Mouse (Mus musculus): ENCODE measurements around the gene Adcy6. TPM values are rescaled to one million over a fixed set of nuclear protein-coding genes. Genes with fewer than 3 reads are reported as not detected.

Gene Adcy6
- polyA plus RNA-seq, 1 experiment from 2014 or later, result 6.2 TPM

DNA sequence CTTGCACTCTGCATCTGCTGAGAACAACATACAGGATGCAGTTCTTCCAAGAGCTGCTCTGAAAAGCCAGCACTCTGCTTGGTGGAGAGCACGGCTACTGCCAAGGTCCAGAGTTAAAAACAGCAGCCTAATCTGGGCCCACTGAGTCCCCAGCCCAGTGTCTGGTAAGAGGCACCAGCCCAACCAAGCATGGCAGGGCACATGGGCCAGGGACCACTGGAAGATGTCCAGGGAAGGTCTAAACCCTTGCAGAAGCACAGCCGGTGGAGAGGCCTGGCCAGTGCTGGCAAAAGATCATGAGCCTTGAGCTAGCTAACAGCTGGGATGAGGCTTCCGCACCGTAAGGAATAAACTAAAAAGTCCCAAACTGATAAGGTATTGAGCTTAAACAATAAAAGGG is 54.0 kb downstream of the Adcy6 start:
- Histone ChIP-seq H3K9me3 (replicated peaks) (no peaks in the 10 kb centered on the region), H3K4me3 (replicated peaks) (no peak overlapping the region), H3K9ac (no peak overlapping the region), H3K36me3 (peaks cover 89% of the 10 kb centered on the region), H3K27me3 (no peaks in the 10 kb centered on the region), H3K4me1 (replicated peaks) (no peaks in the 10 kb centered on the region), H3K4me2 (no peak overlapping the region), H3K27ac (no peak overlapping the region)
- 91% methylated on average over 4 of the region's 4 CpGs for WGBS (ENCODE audit: insufficient replicate concordance)
- ATAC-seq (ENCODE audit: low read depth) (no peak), DNase-seq (no peak)

DNA sequence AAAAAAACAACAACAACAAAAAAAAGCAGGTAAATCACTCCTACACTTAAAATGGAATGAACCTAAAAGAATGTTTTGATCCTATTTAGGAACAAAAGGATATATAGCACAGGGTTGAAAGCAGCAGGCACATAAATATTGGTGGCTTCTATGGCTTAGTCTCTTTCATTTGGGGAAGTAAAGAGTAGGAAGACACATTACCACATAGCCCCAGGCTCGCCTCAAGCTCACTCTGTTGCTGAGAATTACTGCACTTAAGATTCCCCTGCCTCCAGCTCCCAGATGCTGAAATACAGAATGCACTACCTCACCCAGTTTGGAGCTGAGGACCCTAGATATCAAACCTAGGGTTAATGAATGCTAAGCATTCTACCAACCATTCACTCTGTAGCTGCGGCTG is 57.1 kb downstream of the Adcy6 start:
- H3K27ac ChIP-seq, result no peak overlapping the region
- no peak overlapping the region for H3K9ac ChIP-seq
- peaks cover 91% of the 10 kb centered on the region for H3K36me3 ChIP-seq
- no peak overlapping the region for H3K4me2 ChIP-seq
- H3K4me1 ChIP-seq (replicated peaks), result no peaks in the 10 kb centered on the region
- DNase-seq (no peak), ATAC-seq (ENCODE audit: low read depth) (no peak)
- WGBS (ENCODE audit: insufficient replicate concordance), result 81% methylated on average over 2 of the region's 2 CpGs
- no peaks in the 10 kb centered on the region for H3K27me3 ChIP-seq
- H3K9me3 ChIP-seq (replicated peaks), result no peaks in the 10 kb centered on the region
- no peak overlapping the region for H3K4me3 ChIP-seq (replicated peaks)

- DNase-seq (no peak), ATAC-seq (ENCODE audit: low read depth) (no peak)
- Histone ChIP-seq H3K27me3 (no peaks in the 10 kb centered on the region), H3K36me3 (peaks cover 97% of the 10 kb centered on the region), H3K9ac (no peak overlapping the region), H3K4me3 (replicated peaks) (no peak overlapping the region), H3K9me3 (replicated peaks) (no peaks in the 10 kb centered on the region), H3K4me2 (no peak overlapping the region), H3K27ac (no peak overlapping the region), H3K4me1 (replicated peaks) (peaks cover 4% of the 10 kb centered on the region; the same call in 1 of the 2 replicates)
- 84% methylated on average over 5 of the region's 5 CpGs for WGBS (ENCODE audit: insufficient replicate concordance)
Observed at GRCm38 (mm10) chr15:98546843-98547242, 63.0 kb downstream of the Adcy6 start.

DNA sequence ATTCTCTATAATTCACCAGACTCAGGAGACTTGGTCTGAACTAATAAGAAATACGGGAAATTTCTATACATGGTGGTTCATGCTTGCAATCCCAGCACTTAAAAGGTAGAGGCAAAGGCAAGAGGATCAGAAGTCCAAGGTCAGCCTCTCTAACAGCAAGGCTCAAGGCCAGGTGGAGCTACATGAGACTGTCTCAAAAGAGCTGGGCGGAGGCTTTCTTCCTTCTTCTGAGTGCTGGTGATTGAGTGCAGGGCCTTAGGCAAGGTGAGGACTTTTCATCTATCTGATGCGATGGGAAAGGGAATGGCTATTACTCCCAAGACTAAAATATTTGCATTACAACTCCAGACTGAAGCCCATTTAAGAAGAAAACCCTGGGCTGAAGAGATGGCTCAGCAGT is 64.7 kb downstream of the Adcy6 start:
- no peak overlapping the region for H3K4me3 ChIP-seq (replicated peaks)
- H3K9me3 ChIP-seq (replicated peaks), result no peaks in the 10 kb centered on the region
- no peak for DNase-seq
- ATAC-seq (ENCODE audit: low read depth), result no peak
- no peak overlapping the region for H3K27ac ChIP-seq
- H3K27me3 ChIP-seq, result no peaks in the 10 kb centered on the region
- 92% methylated on average over 3 of the region's 3 CpGs for WGBS (ENCODE audit: insufficient replicate concordance)
- H3K9ac ChIP-seq, result no peak overlapping the region
- no peak overlapping the region for H3K4me2 ChIP-seq
- peaks cover 95% of the 10 kb centered on the region for H3K36me3 ChIP-seq
- H3K4me1 ChIP-seq (replicated peaks), result peaks cover 12% of the 10 kb centered on the region; the same call in 1 of the 2 replicates

DNA sequence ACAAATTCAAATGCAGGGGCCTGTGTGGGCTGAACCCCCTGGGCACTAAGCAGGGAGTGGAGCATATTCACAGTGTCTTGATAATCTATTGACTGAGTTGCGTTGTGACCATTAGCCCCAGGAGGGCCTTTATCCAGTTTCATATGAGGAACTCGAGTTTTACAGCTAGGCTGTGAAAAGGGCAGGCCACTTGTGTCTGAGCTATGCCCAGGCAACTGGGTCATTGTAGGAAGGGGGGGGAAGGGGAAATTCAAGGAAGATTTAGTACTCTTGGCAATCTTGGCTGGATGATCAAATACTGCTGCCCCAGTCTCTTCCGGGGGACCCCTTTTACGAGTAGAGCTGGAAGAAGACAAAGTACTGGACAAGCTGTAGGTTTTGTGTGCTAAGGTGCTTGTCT is 66.5 kb downstream of the Adcy6 start:
- Histone ChIP-seq H3K4me1 (replicated peaks) (peaks cover 12% of the 10 kb centered on the region; the same call in 1 of the 2 replicates), H3K36me3 (peaks cover 87% of the 10 kb centered on the region), H3K9me3 (replicated peaks) (no peaks in the 10 kb centered on the region), H3K4me2 (no peak overlapping the region), H3K27ac (no peak overlapping the region), H3K9ac (no peak overlapping the region), H3K27me3 (no peaks in the 10 kb centered on the region), H3K4me3 (replicated peaks) (no peak overlapping the region)
- WGBS (ENCODE audit: insufficient replicate concordance), result 88% methylated on average over 4 of the region's 4 CpGs
- ATAC-seq (ENCODE audit: low read depth) (no peak), DNase-seq (no peak)

DNA sequence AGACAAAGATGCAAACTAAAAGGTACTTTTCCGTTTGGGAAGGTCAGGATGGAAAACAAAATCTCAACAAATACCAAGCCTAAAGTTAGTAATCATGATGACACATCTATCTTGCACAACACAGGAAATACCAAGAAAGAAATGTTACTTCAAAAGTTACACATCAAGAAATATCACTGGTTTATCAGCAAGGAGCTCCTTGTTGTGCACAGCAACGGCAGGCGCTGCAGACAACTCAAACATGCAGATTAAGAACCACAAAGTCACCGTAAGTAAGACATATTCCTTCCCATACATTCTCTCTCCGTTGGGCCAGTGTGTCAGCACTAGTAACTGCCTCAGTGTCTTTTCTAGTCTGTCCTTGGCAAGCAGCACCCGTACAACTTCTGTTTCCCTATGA is 68.8 kb downstream of the Adcy6 start:
- no peak for ATAC-seq (ENCODE audit: low read depth)
- 40% methylated on average over 6 of the region's 6 CpGs for WGBS (ENCODE audit: insufficient replicate concordance)
- H3K4me2 ChIP-seq, result no peak overlapping the region
- H3K27ac ChIP-seq, result no peak overlapping the region
- H3K4me1 ChIP-seq (replicated peaks), result peaks cover 12% of the 10 kb centered on the region; the same call in 1 of the 2 replicates
- H3K36me3 ChIP-seq, result peaks cover 66% of the 10 kb centered on the region
- H3K4me3 ChIP-seq (replicated peaks), result no peak overlapping the region
- no peaks in the 10 kb centered on the region for H3K27me3 ChIP-seq
- H3K9ac ChIP-seq, result no peak overlapping the region
- no peaks in the 10 kb centered on the region for H3K9me3 ChIP-seq (replicated peaks)
- DNase-seq, result no peak

Other genes starting within 250 kb of the Adcy6 start
- not detected in 2 replicates for gene Olfr283, start 229.1 kb downstream of the Adcy6 start, polyA plus RNA-seq (2015; fragmentation: Nextera tagmentation; extraction: Ambion mirVana)
- gene Olfr282, start 178.9 kb downstream of the Adcy6 start, polyA plus RNA-seq (2015; fragmentation: Nextera tagmentation; extraction: Ambion mirVana), result not detected in 2 replicates
- not detected in 2 replicates for gene Olfr281, start 157.5 kb downstream of the Adcy6 start, polyA plus RNA-seq (2015; fragmentation: Nextera tagmentation; extraction: Ambion mirVana)
- gene OR5BS1P, start 140.2 kb downstream of the Adcy6 start, polyA plus RNA-seq (2015; fragmentation: Nextera tagmentation; extraction: Ambion mirVana), result not detected in 2 replicates
- not detected in 2 replicates for gene Lalba, start 127.4 kb downstream of the Adcy6 start, polyA plus RNA-seq (2015; fragmentation: Nextera tagmentation; extraction: Ambion mirVana)
- gene Olfr279, start 117.7 kb downstream of the Adcy6 start, polyA plus RNA-seq (2015; fragmentation: Nextera tagmentation; extraction: Ambion mirVana), result not detected in 2 replicates
- 49.7 and 54.6 TPM in 2 replicates for gene Kansl2, start 75.8 kb downstream of the Adcy6 start, polyA plus RNA-seq (2015; fragmentation: Nextera tagmentation; extraction: Ambion mirVana)
- 27.4 and 34.3 TPM in 2 replicates for gene Ccnt1, start 39.2 kb downstream of the Adcy6 start, polyA plus RNA-seq (2015; fragmentation: Nextera tagmentation; extraction: Ambion mirVana)
- gene 4930415O20Rik, start 39.1 kb downstream of the Adcy6 start, polyA plus RNA-seq (2015; fragmentation: Nextera tagmentation; extraction: Ambion mirVana), result not detected in 2 replicates
- 1.4 and 1.5 TPM in 2 replicates for gene Cacnb3, start 20.8 kb upstream of the Adcy6 start, polyA plus RNA-seq (2015; fragmentation: Nextera tagmentation; extraction: Ambion mirVana)
- 14.7 and 15.5 TPM in 2 replicates for gene Ddx23, start 52.8 kb upstream of the Adcy6 start, polyA plus RNA-seq (2015; fragmentation: Nextera tagmentation; extraction: Ambion mirVana)
- 0.35 and 0.37 TPM in 2 replicates for gene Rnd1, start 67.4 kb upstream of the Adcy6 start, polyA plus RNA-seq (2015; fragmentation: Nextera tagmentation; extraction: Ambion mirVana)
- 0.06 TPM in 1 of 2 replicates, not detected in the other for gene Ccdc65, start 98.1 kb upstream of the Adcy6 start, polyA plus RNA-seq (2015; fragmentation: Nextera tagmentation; extraction: Ambion mirVana)
- 91.3 and 91.7 TPM in 2 replicates for gene Fkbp11, start 118.1 kb upstream of the Adcy6 start, polyA plus RNA-seq (2015; fragmentation: Nextera tagmentation; extraction: Ambion mirVana)
- gene Arf3, start 153.1 kb upstream of the Adcy6 start, polyA plus RNA-seq (2015; fragmentation: Nextera tagmentation; extraction: Ambion mirVana), result 11.9 and 13.8 TPM in 2 replicates
- not detected in 2 replicates for gene Wnt10b, start 168.1 kb upstream of the Adcy6 start, polyA plus RNA-seq (2015; fragmentation: Nextera tagmentation; extraction: Ambion mirVana)
- gene Wnt1, start 179.8 kb upstream of the Adcy6 start, polyA plus RNA-seq (2015; fragmentation: Nextera tagmentation; extraction: Ambion mirVana), result not detected in 2 replicates
- not detected in 2 replicates for gene Ddn, start 199.4 kb upstream of the Adcy6 start, polyA plus RNA-seq (2015; fragmentation: Nextera tagmentation; extraction: Ambion mirVana)
- 116 and 117 TPM in 2 replicates for gene Prkag1, start 221.4 kb upstream of the Adcy6 start, polyA plus RNA-seq (2015; fragmentation: Nextera tagmentation; extraction: Ambion mirVana)